Mouse (Mus musculus) embryonic facial prominence, embryonic 12.5 days (tissue): Measurements from ENCODE around the gene Gatb. TPM values are rescaled to one million over a fixed set of nuclear protein-coding genes. Genes with fewer than 3 reads are reported as not detected.
"Not testable (repeated sequence)": the region's sequence is repeated elsewhere in the genome, so short reads cannot be mapped to it uniquely, and the experiment has no call there.

ENCODE experiments used
- ATAC-seq: fragments of 200-750 bp; cut with Nextera tagmentation; 2 replicates; pipeline ENCODE4 v1.8.0; 2017; ENCODE audit not compliant: insufficient number of reproducible peaks, insufficient read depth, low FRiP score, low TSS enrichment
- H3K27ac ChIP-seq: fragments of 300-500 bp; sonication (generic); 2 replicates; pipeline ENCODE4 v1.5.1; 2016; ENCODE audit warnings: mild to moderate bottlenecking
- H3K27me3 ChIP-seq: fragments of 300-500 bp; sonication (generic); 2 replicates; pipeline ENCODE4 v1.6.1; 2016; ENCODE audit warnings: mild to moderate bottlenecking, moderate library complexity
- H3K36me3 ChIP-seq: fragments of 300-500 bp; sonication (generic); 2 replicates; pipeline ENCODE4 v1.6.1; 2016; ENCODE audit warnings: mild to moderate bottlenecking
- H3K4me1 ChIP-seq: fragments of 300-500 bp; sonication (generic); 2 replicates; pipeline ENCODE4 v1.6.1; 2016
- H3K4me2 ChIP-seq: fragments of 300-500 bp; sonication (generic); replicated peaks from 2 replicates; pipeline ENCODE4 v1.6.1; 2016; ENCODE audit warnings: mild to moderate bottlenecking, moderate library complexity
- H3K4me3 ChIP-seq: fragments of 300-500 bp; sonication (generic); 2 replicates; pipeline ENCODE4 v1.5.1; 2016; ENCODE audit warnings: mild to moderate bottlenecking
- H3K9ac ChIP-seq: fragments of 300-500 bp; sonication (generic); 2 replicates; pipeline ENCODE4 v1.6.1; 2016; ENCODE audit warnings: mild to moderate bottlenecking, moderate library complexity
- H3K9me3 ChIP-seq: fragments of 300-500 bp; sonication (generic); 2 replicates; pipeline ENCODE4 v1.6.1; 2016; ENCODE audit warnings: mild to moderate bottlenecking, moderate library complexity
- WGBS: fragments of 180-500 bp; shearing (Covaris S2); methylation state at CpG from one replicate; pipeline ENCODE4 v1.1.7; 2016; 5-methylcytosine and 5-hydroxymethylcytosine counted together
- polyA plus RNA-seq: library from polyadenylated mRNA; unstranded; fragments of >200 nt; fragmentation: Nextera tagmentation; extraction: Ambion mirVana; gene quantifications from 2 replicates; pipeline ENCODE4 v1.2.1, GENCODE M21; 2016

Gene Gatb
- polyA plus RNA-seq, 1 experiment from 2014 or later, result 23.5 TPM

DNA sequence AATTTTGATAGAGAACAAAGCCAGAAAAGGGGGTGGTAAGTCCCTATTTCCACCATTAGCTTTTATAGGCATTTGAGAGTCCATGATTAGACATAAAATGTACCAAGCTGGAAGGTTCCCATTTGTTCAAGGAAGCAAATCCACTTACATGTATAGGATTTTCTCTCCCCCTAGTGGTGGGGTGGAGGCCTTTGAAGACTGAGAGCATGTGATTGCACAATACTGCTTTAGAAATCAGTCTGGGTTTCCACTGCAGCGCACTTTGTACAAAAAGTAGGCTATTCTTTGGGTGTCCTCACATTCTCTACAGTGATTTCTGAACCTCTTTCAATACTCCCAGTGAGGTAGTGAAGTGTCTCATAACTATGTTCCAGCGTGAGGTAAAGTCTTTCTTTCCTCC, 2.6 kb upstream of the Gatb start:
- H3K36me3 ChIP-seq, result no peaks in the 10 kb centered on the region
- no peaks in the 10 kb centered on the region for H3K9me3 ChIP-seq
- WGBS, result 62% methylated on average over 2 of the region's 2 CpGs
- no peaks in the 10 kb centered on the region for H3K4me1 ChIP-seq
- no peaks in the 10 kb centered on the region for H3K27me3 ChIP-seq
- H3K9ac ChIP-seq, result no peak overlapping the region
- H3K4me2 ChIP-seq, result no peak overlapping the region
- H3K4me3 ChIP-seq, result no peak overlapping the region
- H3K27ac ChIP-seq, result no peak overlapping the region
- ATAC-seq, result no peak

DNA sequence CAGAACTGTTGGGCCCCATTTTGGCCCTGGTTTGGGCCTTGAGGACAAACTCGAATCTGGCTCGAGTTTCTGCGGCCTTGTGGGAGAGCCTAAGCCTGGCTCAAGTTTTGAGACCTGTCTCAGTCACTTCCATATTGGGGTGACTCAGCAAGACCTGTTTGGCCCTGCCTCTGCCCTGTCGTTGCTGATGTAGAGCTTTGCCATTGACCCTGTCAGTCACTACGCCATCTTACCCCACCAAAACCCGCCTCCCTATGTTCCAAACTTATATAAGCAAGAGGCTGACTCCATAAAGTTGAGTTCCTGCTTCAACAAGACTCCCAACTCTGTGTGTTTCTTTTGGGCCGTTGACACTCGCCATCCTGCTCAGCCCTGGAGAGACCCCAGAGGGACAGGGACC, 1.4 kb upstream of the Gatb start:
- 87% methylated on average over 8 of the region's 8 CpGs for WGBS
- H3K4me3 ChIP-seq, H3K9me3 ChIP-seq, H3K27me3 ChIP-seq, H3K9ac ChIP-seq, H3K36me3 ChIP-seq, H3K4me1 ChIP-seq, H3K27ac ChIP-seq, ATAC-seq, H3K4me2 ChIP-seq: not testable (repeated sequence)

DNA sequence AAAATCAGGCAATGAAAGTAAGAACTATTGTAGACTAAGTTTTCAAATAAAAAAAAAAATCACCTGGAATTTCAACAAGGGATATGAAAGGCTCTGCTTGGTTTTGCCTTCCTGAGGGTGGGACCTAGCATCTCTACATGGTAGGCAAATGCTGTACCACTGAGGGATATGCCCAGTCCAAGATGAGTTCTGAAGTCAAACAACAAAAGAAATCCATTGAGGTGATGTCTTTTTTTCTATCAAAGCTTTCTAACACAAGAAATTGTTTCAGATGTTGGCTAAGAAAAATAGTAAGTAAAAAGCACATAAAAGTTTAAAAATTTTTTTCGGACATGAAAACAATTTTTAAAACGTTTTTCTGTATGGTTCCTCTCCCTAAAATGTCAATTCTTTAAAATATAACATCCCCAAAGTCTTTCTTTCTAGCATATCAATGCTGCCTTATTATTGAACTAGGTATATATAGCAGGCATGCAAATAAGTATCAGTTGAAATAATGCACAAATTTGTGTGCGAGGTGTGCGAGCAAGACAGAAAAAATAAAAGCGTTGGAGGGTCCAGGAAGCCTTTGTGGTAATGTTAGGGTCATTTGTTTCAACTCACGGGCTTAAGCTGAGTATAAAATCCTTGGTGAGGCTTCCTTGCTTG, 579 bp upstream of the Gatb start:
- no peak overlapping the region for H3K27ac ChIP-seq
- H3K4me2 ChIP-seq, result peak overlapping the region; percentile 84
- H3K27me3 ChIP-seq, result no peaks in the 10 kb centered on the region
- H3K9me3 ChIP-seq, result no peaks in the 10 kb centered on the region
- no peaks in the 10 kb centered on the region for H3K4me1 ChIP-seq
- H3K36me3 ChIP-seq, result no peaks in the 10 kb centered on the region
- peak overlapping the region; percentile 64 for H3K4me3 ChIP-seq
- no peak for ATAC-seq
- peak overlapping the region; percentile 48 for H3K9ac ChIP-seq
- 23% methylated on average over 6 of the region's 6 CpGs for WGBS

DNA sequence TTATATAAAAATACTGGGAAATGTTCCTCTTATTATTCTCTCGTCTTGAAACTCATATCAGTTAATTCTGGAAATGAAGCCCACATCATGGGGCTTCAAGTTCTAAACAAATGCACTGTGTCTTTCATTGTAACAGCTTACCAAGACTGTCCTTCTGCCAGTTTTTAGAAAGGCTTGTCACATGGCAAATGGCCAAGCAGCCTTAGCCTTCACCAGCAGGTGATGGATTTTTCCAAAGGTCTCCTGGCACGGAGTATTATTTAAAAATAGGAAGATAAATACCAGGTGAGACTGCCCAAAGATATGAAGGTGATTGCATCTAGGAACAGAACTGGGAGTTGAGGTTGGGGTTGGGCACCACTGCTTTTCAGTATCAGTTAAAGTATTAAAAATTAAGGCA, 8.8 kb downstream of the Gatb start:
- no peaks in the 10 kb centered on the region for H3K4me1 ChIP-seq
- no peaks in the 10 kb centered on the region for H3K36me3 ChIP-seq
- H3K9me3 ChIP-seq, result no peaks in the 10 kb centered on the region
- no peak overlapping the region for H3K27ac ChIP-seq
- no peak overlapping the region for H3K4me2 ChIP-seq
- no peak overlapping the region for H3K4me3 ChIP-seq
- H3K9ac ChIP-seq, result no peak overlapping the region
- ATAC-seq, result no peak
- WGBS, result 78% methylated on average over 2 of the region's 2 CpGs
- no peaks in the 10 kb centered on the region for H3K27me3 ChIP-seq

DNA sequence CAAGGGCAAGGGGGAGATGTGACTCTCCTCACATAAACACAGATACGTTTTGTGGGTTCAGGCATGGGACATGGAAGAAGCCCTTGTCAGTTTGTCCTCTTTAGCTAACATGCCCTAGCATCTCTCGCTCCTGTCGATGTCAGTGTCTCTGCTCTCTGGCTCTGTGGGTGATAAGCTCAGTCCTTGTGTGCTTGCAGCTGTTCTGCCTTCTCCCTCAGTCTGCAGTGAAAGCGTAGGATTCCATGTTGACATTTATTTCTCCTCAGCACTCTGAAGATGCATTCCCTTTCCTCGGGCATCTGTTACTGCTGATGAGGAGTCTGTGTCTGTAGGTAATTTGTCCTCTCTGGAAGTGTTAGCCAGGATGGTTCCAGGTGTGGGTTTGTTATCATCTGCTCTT, 9.3 kb downstream of the Gatb start:
- Histone ChIP-seq H3K4me1 (no peaks in the 10 kb centered on the region), H3K36me3 (no peaks in the 10 kb centered on the region), H3K27me3 (no peaks in the 10 kb centered on the region), H3K9ac (no peak overlapping the region), H3K27ac (no peak overlapping the region), H3K4me2 (no peak overlapping the region), H3K4me3 (no peak overlapping the region), H3K9me3 (no peaks in the 10 kb centered on the region)
- WGBS, result 81% methylated on average over 5 of the region's 5 CpGs
- no peak for ATAC-seq

DNA sequence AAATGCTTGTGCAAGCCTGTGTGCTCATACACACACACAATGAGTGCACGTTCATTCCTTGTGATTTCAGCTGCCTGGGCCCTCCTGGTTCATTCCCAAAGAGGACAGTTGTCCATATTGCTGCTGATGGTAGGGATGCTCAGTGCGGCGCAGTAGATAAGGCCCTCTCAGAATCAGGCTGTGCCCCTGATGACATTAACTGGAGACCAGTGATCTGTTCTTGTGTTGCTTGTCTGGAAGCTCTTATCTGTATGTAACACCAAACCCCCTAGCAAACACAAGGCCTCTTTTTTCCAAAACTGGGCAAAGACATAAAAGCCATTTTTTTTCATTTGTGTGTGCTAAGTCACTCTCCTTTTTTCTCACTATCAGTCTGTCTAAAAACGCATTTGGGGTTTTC, 11.0 kb downstream of the Gatb start:
- H3K9ac ChIP-seq, result no peak overlapping the region
- no peak overlapping the region for H3K27ac ChIP-seq
- H3K9me3 ChIP-seq, result no peaks in the 10 kb centered on the region
- no peaks in the 10 kb centered on the region for H3K36me3 ChIP-seq
- no peak for ATAC-seq
- H3K27me3 ChIP-seq, result no peaks in the 10 kb centered on the region
- no peak overlapping the region for H3K4me3 ChIP-seq
- 87% methylated on average over 4 of the region's 4 CpGs for WGBS
- no peak overlapping the region for H3K4me2 ChIP-seq
- H3K4me1 ChIP-seq, result no peaks in the 10 kb centered on the region

DNA sequence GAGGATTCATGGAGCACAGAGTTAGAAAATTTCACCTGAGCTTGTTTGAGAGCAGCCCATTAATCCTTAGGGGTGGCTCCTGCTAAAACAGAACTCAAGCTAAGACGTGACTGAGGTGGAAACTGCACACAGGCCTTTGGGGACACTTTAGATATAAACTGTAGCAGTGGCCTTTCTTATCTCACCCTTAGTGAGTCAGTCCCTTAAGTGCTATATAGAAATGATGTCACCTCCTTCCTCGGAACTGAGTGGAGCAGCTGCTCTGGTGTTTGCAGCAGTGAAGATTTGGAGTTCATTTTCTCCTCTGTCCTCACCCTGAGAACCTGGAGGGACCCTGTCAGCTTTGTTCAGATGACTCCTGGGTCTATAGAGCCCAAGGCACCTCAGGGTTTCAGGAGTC, 14.8 kb downstream of the Gatb start:
- 66% methylated on average over 2 of the region's 2 CpGs for WGBS
- Histone ChIP-seq H3K4me3 (no peak overlapping the region), H3K9ac (no peak overlapping the region), H3K27me3 (no peaks in the 10 kb centered on the region), H3K4me2 (no peak overlapping the region), H3K4me1 (no peaks in the 10 kb centered on the region), H3K9me3 (no peaks in the 10 kb centered on the region), H3K36me3 (no peaks in the 10 kb centered on the region), H3K27ac (no peak overlapping the region)
- ATAC-seq, result no peak

DNA sequence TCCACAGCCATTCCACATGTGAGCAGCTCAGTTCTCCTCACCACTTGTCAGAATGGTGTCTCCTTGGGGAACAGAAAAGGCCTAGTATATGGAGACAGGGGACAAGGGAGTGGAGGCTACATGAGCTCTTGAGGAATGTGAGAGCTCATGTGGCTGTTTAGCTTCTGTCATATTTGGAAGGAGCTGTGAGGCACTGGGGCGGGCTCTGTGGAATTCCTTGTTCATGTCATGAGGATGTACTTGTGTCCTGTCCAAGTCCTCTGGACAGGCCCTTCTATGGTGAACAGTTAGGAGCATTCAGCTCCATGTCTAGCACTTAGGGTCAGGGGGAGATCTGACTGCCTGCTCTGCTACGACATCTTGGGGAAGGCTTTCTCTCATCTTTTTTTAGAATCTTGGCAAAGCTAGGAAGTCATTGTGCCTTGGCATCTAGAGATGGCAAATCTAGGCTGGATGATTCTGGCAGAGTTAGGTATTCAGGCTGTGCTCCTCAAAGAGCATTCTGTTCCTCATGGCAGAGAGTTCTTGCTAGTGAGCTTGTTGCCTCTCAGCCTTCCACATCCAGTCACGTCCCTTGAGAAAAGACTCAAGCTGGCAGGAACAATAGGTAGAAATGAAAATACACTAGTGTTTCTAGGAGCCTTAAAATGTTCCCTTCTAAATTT, 16.3 kb downstream of the Gatb start:
- no peaks in the 10 kb centered on the region for H3K9me3 ChIP-seq
- no peak overlapping the region for H3K4me2 ChIP-seq
- no peak overlapping the region for H3K27ac ChIP-seq
- H3K9ac ChIP-seq, result no peak overlapping the region
- H3K36me3 ChIP-seq, result no peaks in the 10 kb centered on the region
- no peaks in the 10 kb centered on the region for H3K4me1 ChIP-seq
- 84% methylated on average over 3 of the region's 3 CpGs for WGBS
- ATAC-seq, result no peak
- no peaks in the 10 kb centered on the region for H3K27me3 ChIP-seq
- no peak overlapping the region for H3K4me3 ChIP-seq

DNA sequence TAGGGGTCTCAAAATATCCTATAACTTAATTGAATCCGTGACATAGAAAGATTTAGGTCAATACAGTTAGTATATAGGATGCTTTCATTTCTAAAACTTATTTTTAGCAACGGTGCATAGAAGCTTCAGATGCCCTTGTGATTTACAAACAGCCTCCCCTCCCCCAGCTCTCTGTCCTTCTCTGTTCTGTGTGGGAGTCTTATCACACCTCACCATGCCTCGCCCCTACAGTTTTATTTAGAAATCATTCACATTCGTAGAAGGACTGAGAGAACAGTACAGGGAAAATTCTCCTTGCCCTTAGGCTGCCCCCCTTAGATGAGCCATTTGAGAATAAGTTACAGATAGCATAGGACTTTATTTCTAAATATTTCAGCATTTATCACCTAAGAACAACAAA, 18.1 kb downstream of the Gatb start:
- Histone ChIP-seq H3K27me3 (no peaks in the 10 kb centered on the region), H3K27ac (no peak overlapping the region), H3K36me3 (no peaks in the 10 kb centered on the region), H3K9me3 (no peaks in the 10 kb centered on the region), H3K9ac (no peak overlapping the region), H3K4me3 (no peak overlapping the region), H3K4me2 (no peak overlapping the region), H3K4me1 (no peaks in the 10 kb centered on the region)
- 88% methylated on average over 4 of the region's 4 CpGs for WGBS
- no peak for ATAC-seq

DNA sequence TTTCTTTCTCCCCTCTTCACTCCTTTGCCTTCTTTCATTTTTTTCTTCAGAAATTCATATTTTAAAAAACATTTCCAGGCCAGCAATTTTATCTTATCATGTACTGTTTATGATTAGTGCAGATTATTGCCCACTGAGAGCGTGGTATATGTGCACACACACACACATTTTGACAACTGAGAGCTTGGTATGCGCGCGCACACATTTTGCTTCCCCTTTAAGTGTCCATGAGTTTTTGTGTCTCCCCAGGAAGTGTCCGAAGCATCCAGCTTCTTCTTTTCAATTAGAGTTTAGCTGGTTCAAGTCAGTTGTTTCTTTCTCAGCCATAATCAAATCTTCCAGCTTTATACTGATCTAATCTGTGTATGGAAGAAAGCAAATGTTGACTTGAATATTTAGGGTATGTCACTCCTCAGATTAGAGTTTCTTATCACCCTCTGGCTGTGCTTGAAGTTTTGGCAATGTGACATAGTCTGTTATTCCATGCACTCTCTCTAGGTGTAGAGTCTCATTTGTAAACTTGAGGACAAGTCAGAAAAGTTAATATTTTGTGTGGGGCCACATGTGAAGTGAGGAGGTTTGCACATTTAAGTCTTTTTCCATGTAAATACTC, 18.8 kb downstream of the Gatb start:
- H3K9me3 ChIP-seq, result no peaks in the 10 kb centered on the region
- WGBS, result 91% methylated on average over 5 of the region's 5 CpGs
- no peaks in the 10 kb centered on the region for H3K4me1 ChIP-seq
- no peak overlapping the region for H3K9ac ChIP-seq
- no peaks in the 10 kb centered on the region for H3K27me3 ChIP-seq
- no peak for ATAC-seq
- H3K27ac ChIP-seq, result no peak overlapping the region
- no peak overlapping the region for H3K4me2 ChIP-seq
- H3K36me3 ChIP-seq, result no peaks in the 10 kb centered on the region
- H3K4me3 ChIP-seq, result no peak overlapping the region

DNA sequence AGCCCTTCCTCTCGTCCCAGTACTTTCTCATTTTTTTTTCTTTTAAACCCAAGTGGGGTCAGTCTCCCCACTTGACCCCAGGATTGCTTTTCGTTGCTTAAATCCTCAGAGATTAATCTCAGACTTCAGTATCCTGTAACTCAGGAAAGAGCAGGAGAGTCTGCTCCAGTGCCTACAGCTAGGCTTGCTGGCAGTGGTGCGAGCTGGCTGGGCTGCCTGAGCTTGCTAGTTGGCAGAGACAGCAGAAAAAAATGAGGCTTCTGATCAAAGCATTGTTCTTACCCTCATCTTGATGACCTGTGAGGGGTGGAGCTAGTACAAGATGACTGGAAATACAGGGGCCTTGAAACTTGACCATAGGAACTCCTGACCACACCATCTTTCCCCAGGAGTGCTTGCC, 20.5 kb downstream of the Gatb start:
- Histone ChIP-seq H3K27me3 (no peaks in the 10 kb centered on the region), H3K4me1 (no peaks in the 10 kb centered on the region), H3K4me2 (no peak overlapping the region), H3K4me3 (no peak overlapping the region), H3K9me3 (no peaks in the 10 kb centered on the region), H3K27ac (no peak overlapping the region), H3K9ac (no peak overlapping the region), H3K36me3 (no peaks in the 10 kb centered on the region)
- WGBS, result 53% methylated on average over 3 of the region's 3 CpGs
- no peak for ATAC-seq

DNA sequence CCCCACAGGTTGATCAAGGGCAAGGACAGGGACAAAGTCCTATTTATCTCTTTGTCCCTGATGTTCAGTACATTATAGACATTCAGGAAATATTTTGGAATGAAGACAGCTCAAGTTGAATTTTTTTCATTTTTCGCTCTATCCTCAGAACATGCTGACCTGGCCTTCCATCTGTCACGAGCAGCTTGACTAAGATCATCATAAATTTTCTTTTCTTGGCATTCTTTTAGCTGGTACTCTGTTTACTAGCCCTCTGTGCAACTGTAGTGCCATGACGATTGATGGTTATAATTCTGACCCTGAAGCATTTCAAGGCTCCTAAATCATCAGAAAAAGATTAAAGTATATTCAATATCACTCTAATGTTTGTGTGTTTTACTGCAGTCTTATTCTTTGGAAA, 25.6 kb downstream of the Gatb start:
- Histone ChIP-seq H3K4me1 (peaks cover 11% of the 10 kb centered on the region), H3K27me3 (no peaks in the 10 kb centered on the region), H3K4me3 (no peak overlapping the region), H3K4me2 (no peak overlapping the region), H3K27ac (no peak overlapping the region), H3K9me3 (no peaks in the 10 kb centered on the region), H3K36me3 (no peaks in the 10 kb centered on the region), H3K9ac (no peak overlapping the region)
- ATAC-seq, result no peak
- WGBS, result 83% methylated on average over 3 of the region's 3 CpGs
